Mouse (Mus musculus): ENCODE results near the gene Foxp3.
A peak's percentile ranks its signal among the peaks of the same experiment; 100 is the strongest.

The Foxp3 gene

DNA sequence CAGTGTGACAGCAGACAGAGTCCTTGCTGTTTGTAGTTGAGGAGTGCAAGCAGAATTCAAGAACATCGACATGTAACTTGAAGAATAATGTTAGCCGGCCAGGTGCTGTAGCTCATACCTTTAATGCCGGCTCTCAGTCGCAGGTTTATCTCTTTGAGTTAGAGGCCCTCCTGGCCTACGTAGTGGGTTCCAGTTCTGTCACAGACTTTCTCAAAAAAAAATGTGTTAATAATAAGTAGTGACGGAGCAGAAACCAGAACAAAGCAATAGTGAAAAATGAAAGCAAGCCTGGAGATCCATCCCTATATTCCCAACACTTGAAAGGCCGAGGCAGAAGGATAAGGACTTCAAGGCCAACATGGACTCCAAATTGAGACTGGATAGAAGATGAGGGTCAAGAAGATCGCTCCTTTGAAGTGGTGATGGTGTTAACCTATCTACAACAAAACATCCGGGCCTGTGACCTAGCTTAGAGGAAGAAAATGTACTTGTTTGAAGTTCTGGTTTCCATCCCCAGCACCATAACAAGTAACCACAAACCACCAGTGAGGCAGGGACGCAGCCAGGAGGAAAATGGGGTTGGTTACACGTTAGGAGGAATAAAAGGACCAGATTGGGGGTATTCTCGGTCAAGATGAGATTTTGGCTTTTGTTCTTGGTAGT, 44.6 kb downstream of the Foxp3 start:
- no peak for DNase-seq

DNA sequence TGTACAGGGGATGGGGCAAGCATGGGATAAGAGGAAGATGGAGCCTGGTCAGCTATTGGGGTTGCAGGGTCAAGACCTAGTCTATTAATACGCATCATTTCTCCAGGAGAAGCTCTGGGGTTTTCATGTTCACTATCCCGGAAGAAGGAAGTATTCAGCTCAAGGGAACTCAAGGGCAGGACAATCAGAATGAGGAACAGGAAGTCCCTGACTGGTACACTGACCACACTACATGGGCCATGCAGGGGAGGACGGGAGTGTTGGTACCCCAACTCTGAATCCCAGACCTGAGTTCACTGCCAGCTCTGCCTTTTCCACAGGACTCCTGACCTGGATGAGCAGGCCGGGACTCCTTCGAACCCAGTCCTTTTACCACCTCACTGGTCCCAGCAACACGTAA, 59.1 kb downstream of the Foxp3 start:
- no peak for DNase-seq

DNA sequence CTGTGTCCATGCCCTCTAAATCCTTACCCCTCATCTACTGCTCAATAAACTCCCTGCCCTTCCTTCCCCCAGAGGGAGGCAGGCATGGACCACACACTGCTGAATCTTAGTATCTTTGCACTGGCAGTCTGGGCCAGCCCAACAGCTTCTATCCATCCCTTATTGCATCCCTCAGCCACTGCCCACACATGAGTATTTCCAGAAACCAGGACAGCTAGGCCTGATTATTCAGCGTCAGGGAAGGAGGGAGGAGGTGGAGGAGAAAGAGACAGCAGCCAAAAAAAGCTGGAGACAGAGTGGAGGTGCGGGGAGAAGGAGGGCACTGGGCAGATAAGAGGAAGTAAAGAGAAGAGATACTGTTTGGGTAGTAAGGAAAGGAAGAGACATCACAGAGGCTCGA, 61.7 kb downstream of the Foxp3 start:
- no peak for DNase-seq

DNA sequence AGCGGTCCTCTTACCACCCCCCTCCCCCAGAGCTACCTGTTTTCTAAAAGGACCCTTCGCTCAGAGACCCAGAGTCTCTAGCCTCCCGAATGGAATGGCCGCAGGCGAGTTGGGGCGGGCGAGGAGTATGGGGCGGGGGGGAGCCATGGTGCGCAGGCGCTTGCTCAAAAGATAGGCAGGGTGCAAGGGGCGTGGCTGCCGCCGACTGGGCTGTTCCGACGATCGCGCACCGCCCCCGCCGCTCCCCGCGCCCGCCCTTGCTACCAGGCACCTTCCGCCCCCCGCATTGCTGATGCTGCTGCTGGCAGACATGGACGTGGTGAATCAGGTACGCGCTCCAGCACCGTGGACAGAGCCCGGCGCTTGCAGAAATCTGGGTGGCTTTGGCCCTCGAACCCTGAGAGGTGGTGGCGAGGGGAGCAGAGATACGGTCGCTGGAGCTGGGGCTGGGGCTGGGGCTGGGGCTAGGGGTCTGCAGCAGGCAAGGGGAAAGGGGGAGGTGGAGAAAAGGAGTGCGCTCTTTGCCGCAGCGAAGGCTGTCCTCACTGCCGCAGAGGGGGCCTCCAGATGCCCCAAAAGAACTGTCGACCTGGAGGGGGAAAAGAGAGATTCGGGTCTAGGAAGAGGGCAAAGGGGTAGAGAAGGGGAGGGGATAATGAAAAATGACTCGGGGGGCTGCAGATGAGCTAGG, 65.1 kb downstream of the Foxp3 start, which contains the start of gene Syp:
Syp (plus strand) TSS at position 71 of the 691 bp plus-strand sequence.
- peak; percentile 66 to 71 for DNase-seq

DNA sequence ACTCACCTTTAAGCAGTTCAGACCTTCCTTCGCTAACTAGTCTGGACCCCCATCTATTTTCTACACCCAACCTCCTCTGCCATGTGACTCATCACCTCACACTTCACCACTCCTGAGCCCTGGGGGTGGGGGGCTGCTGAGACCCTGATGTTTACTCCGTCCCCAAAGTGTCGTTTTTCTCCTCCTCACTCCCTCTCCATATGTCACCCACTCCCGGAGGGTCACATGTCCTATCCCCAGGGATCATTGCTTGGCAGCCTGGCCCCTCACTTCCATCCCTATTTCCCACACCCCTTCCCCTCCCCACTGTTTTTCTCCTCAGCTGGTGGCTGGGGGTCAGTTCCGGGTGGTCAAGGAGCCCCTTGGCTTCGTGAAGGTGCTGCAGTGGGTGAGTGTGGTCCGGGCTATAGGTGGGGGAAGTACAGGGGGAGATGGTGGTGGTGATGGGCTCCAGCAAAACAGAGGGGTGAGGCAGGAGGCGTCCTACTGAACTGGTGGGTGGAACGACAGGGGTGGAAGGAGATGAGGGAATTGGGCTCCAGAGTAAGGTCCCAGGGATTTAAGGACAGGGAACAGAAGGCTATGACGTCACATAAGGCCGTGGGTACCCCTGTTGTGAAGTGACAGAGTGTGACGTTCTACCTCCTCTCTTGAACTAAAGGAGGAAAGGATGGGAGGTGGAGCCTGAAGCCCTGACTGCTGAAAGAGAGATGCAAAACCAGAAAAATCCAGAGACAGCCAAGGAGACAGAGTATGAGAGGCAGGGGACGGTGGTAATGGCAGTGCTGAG, 66.3 kb downstream of the Foxp3 start:
- no peak for DNase-seq

DNA sequence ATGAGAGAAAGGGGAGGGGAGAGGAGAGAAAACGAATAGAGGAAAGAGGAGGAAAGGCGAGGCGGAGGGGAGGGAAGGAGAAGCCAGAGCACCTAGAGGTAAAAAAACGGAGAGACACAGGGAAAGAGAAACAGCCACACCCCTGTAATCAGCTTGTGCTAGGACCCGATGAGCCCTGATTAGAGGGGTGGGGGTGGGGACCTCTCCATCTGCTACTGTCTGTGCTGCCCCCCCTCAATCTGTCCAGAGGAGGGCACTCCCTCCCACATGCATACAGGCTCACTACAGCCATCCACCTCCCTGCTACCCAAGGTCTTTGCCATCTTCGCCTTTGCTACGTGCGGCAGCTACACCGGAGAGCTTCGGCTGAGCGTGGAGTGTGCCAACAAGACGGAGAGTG, 67.3 kb downstream of the Foxp3 start:
- no peak for DNase-seq
